Mouse (Mus musculus): ENCODE measurements at regions not wholly inside any gene's neighbourhood (a gene's known extent, or its start where the extent isn't known, plus 50 kb on each side); places are given as distances from the start of the nearest gene placed in this dataset.
A peak's percentile ranks its signal among the peaks of the same experiment; 100 is the strongest.

GRCm38 (mm10) chr4:26637859-26638258, 291.2 kb upstream of the Manea start:
- no peak for DNase-seq

- peak in 1 of 2 experiments; percentile 2 for DNase-seq
These were observed 284.0 kb upstream of the Manea start for GRCm38 (mm10) chr4:26630553-26631206.

DNA sequence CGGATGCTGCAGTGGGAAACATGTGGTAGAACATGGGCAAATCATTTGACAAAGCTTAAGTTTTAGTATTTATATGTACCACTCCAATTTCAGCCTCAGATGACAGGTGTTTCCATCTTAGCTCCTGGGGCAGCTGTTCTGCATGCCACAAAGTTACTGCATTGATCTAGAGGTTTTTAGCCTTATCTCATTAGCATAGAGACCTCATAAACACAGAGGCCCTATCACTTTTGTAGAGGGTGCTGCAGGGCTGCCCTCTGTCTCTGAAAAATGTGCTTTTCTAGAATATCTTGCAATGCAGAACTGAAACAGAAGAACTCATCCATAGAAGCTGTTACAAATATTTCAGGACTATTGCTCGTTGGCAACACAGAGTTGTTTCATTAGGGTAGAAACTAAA, 283.0 kb upstream of the Manea start:
- DNase-seq = no peak

DNA sequence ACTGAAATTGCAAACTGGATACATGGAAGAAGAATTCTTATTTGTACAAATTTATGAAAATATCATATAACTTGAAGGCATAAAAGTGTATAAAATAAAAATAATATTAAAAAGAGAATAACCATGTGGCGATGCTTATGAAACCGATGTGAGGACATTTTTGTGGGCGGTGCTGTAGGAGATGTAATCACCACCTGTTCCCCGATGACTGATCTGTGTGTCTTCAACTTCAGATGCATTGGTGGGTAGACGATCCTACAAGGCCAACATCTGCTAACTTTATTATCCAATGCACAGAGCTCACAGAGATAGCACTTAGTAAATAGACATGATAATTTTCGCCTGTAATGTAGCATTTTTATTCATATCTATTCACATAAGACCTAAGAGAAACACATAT, 281.1 kb upstream of the Manea start:
- DNase-seq = no peak

DNA sequence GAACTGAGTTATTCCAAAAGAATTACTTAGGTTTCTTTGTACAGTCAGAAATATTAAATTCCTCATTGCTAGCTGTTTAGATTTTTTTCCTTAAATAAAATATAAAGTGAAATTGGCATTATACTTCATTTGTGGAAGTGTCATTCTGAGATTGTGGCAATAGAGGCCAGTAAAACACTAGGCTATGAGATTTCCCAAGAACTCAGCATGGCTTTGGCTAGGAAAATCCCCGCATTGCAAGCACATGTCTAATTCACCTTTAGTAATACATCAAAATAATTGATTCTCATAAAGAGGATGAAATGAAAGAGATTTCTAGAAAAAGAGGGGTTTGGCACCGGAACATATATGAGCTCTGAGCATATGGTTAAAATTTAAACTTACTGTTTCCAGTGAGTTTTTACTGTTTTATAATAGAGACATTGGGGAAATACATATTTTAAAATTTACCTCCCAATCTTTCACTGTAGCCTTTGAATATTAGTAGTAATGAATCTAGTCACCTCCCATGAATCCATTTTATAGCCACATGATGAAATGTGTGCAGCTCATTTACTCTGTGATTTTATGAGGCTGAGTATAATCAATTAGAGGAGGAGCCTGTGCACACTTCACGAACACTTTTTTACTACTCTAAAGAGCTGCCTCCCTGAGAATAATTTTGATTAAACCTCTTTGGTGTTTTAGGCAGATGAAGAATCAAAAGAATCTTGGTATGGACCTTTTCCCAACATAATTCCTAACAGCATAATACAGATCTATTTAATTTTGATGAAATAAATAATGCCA, 242.6 kb upstream of the Manea start:
- DNase-seq = no peak

DNA sequence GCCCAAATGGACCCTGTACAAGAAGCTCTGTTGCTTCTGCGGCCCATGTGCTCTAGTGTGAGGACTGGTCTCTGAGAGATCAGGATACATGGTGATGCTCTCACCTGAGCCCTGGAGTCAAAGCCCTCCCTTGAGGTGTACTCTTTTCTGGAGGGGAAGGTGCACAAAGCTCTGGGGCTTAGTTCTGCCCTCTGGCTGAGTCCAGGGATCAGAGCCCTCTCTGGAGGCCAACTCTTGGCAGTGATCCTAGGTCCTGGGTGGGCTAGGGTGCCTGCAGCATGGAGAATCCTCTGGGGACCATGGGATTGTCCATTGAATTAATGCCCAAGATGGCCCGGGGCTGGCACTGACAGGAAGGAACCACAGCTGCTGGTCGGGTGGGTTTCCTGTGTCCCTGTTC, 209.0 kb upstream of the Manea start:
- DNase-seq = no peak

DNA sequence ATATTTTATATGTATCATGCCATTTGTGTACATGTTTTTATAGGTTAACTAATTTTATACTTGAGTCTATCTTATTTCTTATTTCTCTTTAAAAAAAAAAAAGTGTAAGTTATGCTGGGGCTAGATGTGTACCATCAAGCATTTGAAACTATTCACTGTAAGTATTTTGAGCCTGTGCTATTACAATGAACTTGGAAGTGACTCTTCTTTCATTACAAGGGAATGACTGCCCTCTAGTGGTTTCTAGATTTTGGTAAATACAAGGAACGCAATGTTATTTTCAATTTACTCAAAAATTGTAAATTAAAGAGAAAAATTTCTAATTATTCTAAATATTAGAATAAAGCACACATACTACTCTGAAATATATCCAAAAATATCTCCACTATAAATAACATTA, 197.1 kb upstream of the Manea start:
- no peak for DNase-seq

- no peak for DNase-seq
These were observed 195.8 kb upstream of the Manea start for GRCm38 (mm10) chr4:26542511-26542910.

GRCm38 (mm10) chr4:26508004-26508403, 161.3 kb upstream of the Manea start:
- DNase-seq = no peak

DNA sequence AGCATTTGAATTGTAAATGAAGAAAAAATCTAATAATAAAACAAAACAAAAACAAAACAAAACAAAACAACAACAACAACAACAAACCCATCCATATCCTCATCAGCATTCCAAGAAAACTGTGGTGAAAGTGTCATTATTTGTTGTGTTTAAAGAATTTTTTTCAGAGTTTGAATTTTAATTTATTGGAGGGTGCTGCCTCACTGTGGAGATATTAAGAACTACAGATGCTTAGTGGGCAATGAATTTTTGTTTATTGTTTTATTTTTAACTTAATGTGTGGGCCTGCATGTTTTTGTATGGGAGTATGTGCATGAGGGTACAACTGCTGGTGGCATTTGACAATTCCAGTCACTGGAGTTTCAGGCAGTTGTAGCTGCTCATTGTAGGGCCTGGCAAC, 147.6 kb upstream of the Manea start:
- no peak for DNase-seq

DNA sequence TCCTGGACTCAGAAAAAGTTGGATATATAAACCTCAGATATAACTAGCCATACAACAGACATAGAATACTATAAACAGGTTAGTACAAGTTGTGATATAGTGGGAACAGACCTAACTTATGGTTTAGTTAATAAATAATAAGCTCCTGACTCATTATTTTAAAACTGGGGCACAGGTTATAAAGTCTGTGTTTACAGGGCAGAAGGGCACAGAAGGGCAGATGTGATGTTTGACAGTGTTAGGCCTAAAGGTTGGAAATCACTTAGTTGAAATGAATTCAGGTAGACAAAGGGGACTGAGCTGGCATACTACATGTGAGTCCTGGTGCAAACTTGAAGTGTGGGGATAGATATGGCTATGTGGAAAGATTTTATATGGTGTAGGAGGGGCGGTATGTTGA, 128.2 kb upstream of the Manea start:
- no peak for DNase-seq

- DNase-seq = no peak
These were observed 94.8 kb upstream of the Manea start for GRCm38 (mm10) chr4:26441533-26441932.

- DNase-seq = no peak
These were observed 75.4 kb upstream of the Manea start for GRCm38 (mm10) chr4:26422084-26422483.

DNA sequence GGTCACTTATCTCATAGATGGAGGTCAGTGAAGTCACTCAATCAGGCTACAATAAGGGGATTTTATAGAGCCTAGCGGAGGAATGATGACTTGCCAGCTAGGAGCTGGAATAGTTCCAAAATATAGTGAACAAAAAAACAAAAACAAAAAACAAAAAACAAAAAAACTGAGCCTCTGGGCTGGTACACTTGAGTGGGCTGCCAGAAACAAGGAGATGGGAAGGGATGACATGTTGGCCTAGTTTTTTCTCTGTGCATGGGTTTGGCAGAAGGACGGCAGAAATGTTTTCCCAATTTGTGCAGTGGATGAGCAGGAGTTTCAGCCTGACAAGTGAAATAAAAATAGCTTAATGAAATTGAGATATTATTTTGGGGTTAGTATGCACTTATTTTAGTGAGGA, 57.6 kb upstream of the Manea start:
- no peak for DNase-seq

DNA sequence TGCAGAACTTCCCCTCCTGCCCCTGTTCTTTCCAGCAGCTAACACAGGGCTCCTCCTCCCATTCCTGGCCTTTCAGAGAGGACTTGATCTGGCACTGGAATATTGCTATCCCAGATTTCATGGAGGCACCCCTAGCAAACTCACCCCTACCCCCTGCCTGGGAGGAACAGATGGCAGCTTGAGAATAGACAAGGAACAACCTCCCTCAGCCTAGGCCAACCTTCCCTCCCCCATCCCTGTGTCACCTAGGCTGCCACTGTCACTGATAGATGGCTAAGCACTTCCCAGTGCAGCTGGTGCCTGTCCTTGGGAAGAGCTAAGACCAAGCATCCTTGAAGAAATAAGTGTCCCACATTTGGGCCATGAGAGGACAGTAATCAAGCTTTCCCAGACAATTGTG, 55.5 kb upstream of the Manea start:
- no peak for DNase-seq
